Mouse (Mus musculus): ENCODE results near the gene Lgmn. TPM values are rescaled to one million over a fixed set of nuclear protein-coding genes. Genes with fewer than 3 reads are reported as not detected.

The Lgmn gene
- polyA plus RNA-seq, 1 experiment from 2014 or later = 95.4 TPM

DNA sequence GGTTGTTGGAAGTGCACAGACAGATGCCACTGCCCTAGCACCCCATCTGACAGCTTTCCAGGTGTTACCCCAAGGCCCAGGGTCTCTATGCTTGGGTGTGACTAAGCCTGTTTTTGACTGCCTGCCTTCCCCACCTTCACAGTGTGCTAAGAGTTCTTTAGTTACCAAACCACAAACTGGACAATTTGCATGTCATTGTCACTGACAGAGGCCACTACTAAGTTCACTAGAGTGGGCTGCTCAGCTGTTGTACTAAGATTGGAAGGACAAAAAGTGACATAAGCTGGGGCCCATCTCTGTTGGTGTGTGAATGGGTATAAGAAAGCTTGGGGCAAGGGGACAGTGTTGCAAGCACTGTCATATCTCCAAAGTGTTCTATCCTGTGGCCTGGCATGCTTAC lies 83.8 kb downstream of the Lgmn start:
- H3K36me3 ChIP-seq (ENCODE audit: control insufficient read depth, insufficient read depth, low read length) = peaks cover 5% of the 10 kb centered on the region
- no peak overlapping the region for H3K4me3 ChIP-seq (ENCODE audit: low read length)
- H3K9ac ChIP-seq (ENCODE audit: low read depth, low read length) = no peak overlapping the region
- H3K9me3 ChIP-seq (ENCODE audit: control insufficient read depth, low read length) = no peaks in the 10 kb centered on the region
- ATAC-seq (ENCODE audit: low FRiP score, low TSS enrichment) = no peak
- no peaks in the 10 kb centered on the region for H3K27me3 ChIP-seq (ENCODE audit: control insufficient read depth, insufficient read depth, low read length)
- no peak overlapping the region for H3K27ac ChIP-seq (ENCODE audit: low read depth, low read length)
- no peaks in the 10 kb centered on the region for H3K4me1 ChIP-seq (ENCODE audit: control insufficient read depth, insufficient read depth, low read length)
- H3K4me2 ChIP-seq (replicated peaks; ENCODE audit: low read depth, low read length) = no peak overlapping the region

DNA sequence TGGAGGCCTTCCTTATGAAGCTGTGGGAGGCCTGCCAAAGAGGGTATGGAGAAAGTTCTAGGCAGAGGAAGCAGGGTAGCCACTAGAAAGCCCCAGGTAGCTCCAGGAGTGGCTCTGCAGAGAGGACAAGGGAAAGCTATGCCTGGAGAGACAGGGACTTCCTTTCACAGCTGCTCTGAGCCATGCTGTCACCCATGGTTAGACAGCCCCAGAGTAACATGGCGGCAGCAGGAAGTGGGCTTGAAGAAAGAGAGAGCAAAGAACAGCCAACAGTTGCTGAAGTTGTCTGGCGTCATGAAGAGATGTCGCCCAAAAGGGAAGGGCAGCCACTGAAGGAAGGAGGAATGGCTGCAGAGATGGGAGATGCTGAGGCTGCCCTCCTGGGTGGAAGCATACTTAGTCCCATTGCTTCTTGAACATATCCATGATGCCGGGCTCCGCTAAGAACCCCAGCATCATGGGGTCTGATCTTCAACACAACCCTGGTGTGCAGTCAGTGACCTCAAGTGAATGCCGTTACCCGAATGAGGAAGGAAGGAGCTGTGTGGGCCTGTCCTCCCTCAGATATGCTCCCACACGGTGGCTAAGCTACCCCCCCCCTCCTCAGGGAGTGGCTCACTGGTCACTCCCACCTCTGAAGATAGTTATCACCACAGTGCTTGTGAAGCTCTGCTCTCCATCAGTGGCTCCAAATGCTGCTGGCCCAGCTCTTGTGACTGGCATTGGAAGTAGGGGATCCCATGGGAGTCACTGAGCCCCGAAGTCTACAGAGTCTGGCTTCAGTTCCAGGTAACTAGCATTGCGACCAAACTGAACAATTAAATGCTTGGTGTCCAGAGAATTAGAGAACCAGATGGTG lies 85.3 kb downstream of the Lgmn start:
- Histone ChIP-seq H3K4me3 (ENCODE audit: low read length) (no peak overlapping the region), H3K9ac (ENCODE audit: low read depth, low read length) (no peak overlapping the region), H3K4me2 (replicated peaks; ENCODE audit: low read depth, low read length) (no peak overlapping the region), H3K9me3 (ENCODE audit: control insufficient read depth, low read length) (no peaks in the 10 kb centered on the region), H3K27me3 (ENCODE audit: control insufficient read depth, insufficient read depth, low read length) (no peaks in the 10 kb centered on the region), H3K36me3 (ENCODE audit: control insufficient read depth, insufficient read depth, low read length) (peaks cover 5% of the 10 kb centered on the region), H3K4me1 (ENCODE audit: control insufficient read depth, insufficient read depth, low read length) (no peaks in the 10 kb centered on the region), H3K27ac (ENCODE audit: low read depth, low read length) (no peak overlapping the region)
- no peak for ATAC-seq (ENCODE audit: low FRiP score, low TSS enrichment)
- 83% methylated on average over 10 of the region's 10 CpGs for whole genome bisulfite sequencing

- H3K4me1 ChIP-seq (ENCODE audit: control insufficient read depth, insufficient read depth, low read length) = no peaks in the 10 kb centered on the region
These were observed 88.6 kb downstream of the Lgmn start for GRCm38 (mm10) chr12:102350997-102351396.

GRCm38 (mm10) chr12:102348447-102348846 lies 91.2 kb downstream of the Lgmn start:
- Histone ChIP-seq H3K36me3 (ENCODE audit: control insufficient read depth, insufficient read depth, low read length) (peaks cover 5% of the 10 kb centered on the region), H3K9ac (ENCODE audit: low read depth, low read length) (no peak overlapping the region), H3K27me3 (ENCODE audit: control insufficient read depth, insufficient read depth, low read length) (no peaks in the 10 kb centered on the region), H3K4me1 (ENCODE audit: control insufficient read depth, insufficient read depth, low read length) (no peaks in the 10 kb centered on the region), H3K9me3 (ENCODE audit: control insufficient read depth, low read length) (no peaks in the 10 kb centered on the region), H3K4me2 (replicated peaks; ENCODE audit: low read depth, low read length) (no peak overlapping the region), H3K4me3 (ENCODE audit: low read length) (no peak overlapping the region), H3K27ac (ENCODE audit: low read depth, low read length) (no peak overlapping the region)
- WGBS = 93% methylated on average over 6 of the region's 6 CpGs
- ATAC-seq (ENCODE audit: low FRiP score, low TSS enrichment) = no peak

More at GRCm38 (mm10) chr12:102350997-102351396, 88.6 kb downstream of the Lgmn start:
- no peak for ATAC-seq (ENCODE audit: low FRiP score, low TSS enrichment)
- H3K27me3 ChIP-seq (ENCODE audit: control insufficient read depth, insufficient read depth, low read length) = no peaks in the 10 kb centered on the region
- H3K27ac ChIP-seq (ENCODE audit: low read depth, low read length) = no peak overlapping the region
- no peaks in the 10 kb centered on the region for H3K9me3 ChIP-seq (ENCODE audit: control insufficient read depth, low read length)
- no peak overlapping the region for H3K4me3 ChIP-seq (ENCODE audit: low read length)
- no peak overlapping the region for H3K9ac ChIP-seq (ENCODE audit: low read depth, low read length)
- no peak overlapping the region for H3K4me2 ChIP-seq (replicated peaks; ENCODE audit: low read depth, low read length)
- peaks cover 5% of the 10 kb centered on the region for H3K36me3 ChIP-seq (ENCODE audit: control insufficient read depth, insufficient read depth, low read length)
- 96% methylated on average over 1 of the region's 1 CpGs for WGBS

DNA sequence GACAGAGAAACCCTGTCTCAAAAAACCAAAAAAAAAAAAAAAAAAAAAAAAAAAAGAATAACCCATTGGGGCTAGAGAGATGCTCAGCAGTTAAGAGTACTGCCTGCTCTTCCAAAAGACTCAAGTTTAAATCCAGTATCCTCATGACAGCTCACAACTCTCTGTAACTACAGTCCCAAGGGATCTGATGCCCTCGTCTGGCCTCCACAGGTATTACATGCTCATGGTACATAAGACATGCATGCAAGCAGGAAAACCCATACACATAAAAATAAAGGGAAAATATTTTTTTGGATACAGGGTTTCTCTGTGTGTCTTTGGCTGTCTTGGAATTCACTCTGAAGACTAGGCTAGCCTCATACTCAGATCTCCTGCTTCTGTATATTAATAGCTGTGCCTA lies 93.1 kb downstream of the Lgmn start:
- H3K27ac ChIP-seq (ENCODE audit: low read depth, low read length) = no peak overlapping the region
- H3K9me3 ChIP-seq (ENCODE audit: control insufficient read depth, low read length) = no peaks in the 10 kb centered on the region
- H3K4me1 ChIP-seq (ENCODE audit: control insufficient read depth, insufficient read depth, low read length) = no peaks in the 10 kb centered on the region
- no peak overlapping the region for H3K4me3 ChIP-seq (ENCODE audit: low read length)
- 14% methylated on average over 1 of the region's 1 CpGs for WGBS
- ATAC-seq (ENCODE audit: low FRiP score, low TSS enrichment) = no peak
- H3K27me3 ChIP-seq (ENCODE audit: control insufficient read depth, insufficient read depth, low read length) = no peaks in the 10 kb centered on the region
- no peak overlapping the region for H3K4me2 ChIP-seq (replicated peaks; ENCODE audit: low read depth, low read length)
- H3K9ac ChIP-seq (ENCODE audit: low read depth, low read length) = no peak overlapping the region
- H3K36me3 ChIP-seq (ENCODE audit: control insufficient read depth, insufficient read depth, low read length) = no peaks in the 10 kb centered on the region

DNA sequence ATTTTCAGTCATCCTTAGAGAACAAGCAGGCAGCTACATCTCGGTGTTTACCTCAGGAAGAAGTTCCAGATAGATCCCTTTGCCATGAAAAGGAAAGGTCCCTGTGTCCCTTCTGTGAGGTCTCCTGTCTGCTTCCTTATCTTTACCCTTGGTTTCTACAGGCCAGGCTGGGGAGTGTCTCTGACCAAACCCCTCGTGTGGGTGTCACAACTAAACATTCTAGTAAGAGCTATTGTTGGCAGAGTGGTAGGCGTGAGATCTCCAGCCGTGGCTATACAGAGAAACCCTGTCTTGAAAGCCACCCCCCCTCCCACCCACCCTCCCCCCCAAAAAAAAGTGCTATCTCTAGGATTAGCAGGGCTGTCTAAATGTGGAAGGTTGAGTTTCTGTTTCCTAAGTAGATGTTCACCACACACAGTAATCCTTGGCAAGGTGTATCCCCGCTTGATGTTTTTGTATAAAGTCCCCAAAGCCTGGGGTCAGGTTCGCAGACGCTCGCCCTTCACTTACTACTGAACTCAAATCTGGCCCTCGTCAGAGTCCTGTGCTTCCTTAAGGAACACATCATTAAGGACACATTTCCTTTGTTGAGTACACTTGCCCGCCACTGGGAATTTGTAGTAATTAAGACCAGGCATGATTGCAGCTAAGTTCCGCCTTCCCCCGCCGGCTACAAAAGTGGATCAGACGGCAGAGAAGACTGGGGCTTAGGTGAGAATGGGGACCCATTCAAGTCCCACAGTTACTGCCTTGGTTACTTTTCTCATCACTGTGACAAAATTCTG lies 94.4 kb downstream of the Lgmn start:
- peaks cover 2% of the 10 kb centered on the region; the same call in 1 of the 2 replicates for H3K36me3 ChIP-seq (ENCODE audit: control insufficient read depth, insufficient read depth, low read length)
- no peaks in the 10 kb centered on the region for H3K4me1 ChIP-seq (ENCODE audit: control insufficient read depth, insufficient read depth, low read length)
- no peak overlapping the region for H3K4me3 ChIP-seq (ENCODE audit: low read length)
- ATAC-seq (ENCODE audit: low FRiP score, low TSS enrichment) = no peak
- no peaks in the 10 kb centered on the region for H3K27me3 ChIP-seq (ENCODE audit: control insufficient read depth, insufficient read depth, low read length)
- H3K9me3 ChIP-seq (ENCODE audit: control insufficient read depth, low read length) = no peaks in the 10 kb centered on the region
- no peak overlapping the region for H3K4me2 ChIP-seq (replicated peaks; ENCODE audit: low read depth, low read length)
- WGBS = 64% methylated on average over 14 of the region's 14 CpGs
- no peak overlapping the region for H3K9ac ChIP-seq (ENCODE audit: low read depth, low read length)
- H3K27ac ChIP-seq (ENCODE audit: low read depth, low read length) = no peak overlapping the region

Other genes with a start within 250 kb of the Lgmn start
- gene Rin3, start 156.8 kb downstream of the Lgmn start, polyA plus RNA-seq (2014; fragmentation: Nextera tagmentation; extraction: Ambion mirVana) = 6.7 and 9.2 TPM in 2 replicates
- 23.3 and 39.3 TPM in 2 replicates for gene Golga5, start 29.3 kb upstream of the Lgmn start, polyA plus RNA-seq (2014; fragmentation: Nextera tagmentation; extraction: Ambion mirVana)
- gene Chga, start 115.2 kb upstream of the Lgmn start, polyA plus RNA-seq (2014; fragmentation: Nextera tagmentation; extraction: Ambion mirVana) = 0.30 and 0.73 TPM in 2 replicates

All from kidney, embryonic 14.5 days (tissue).